Mouse (Mus musculus): ENCODE measurements around the gene Ndufa7. TPM values are rescaled to one million over a fixed set of nuclear protein-coding genes. Genes with fewer than 3 reads are reported as not detected.
"Not testable (repeated sequence)": the region's sequence is repeated elsewhere in the genome, so short reads cannot be mapped to it uniquely, and the experiment has no call there.

The Ndufa7 gene
- polyA plus RNA-seq, 1 experiment from 2014 or later: 240 TPM

GRCm38 (mm10) chr17:33884320-33884719, 59.9 kb downstream of the Ndufa7 start:
- not testable (repeated sequence) for H3K27ac ChIP-seq (replicated peaks); H3K27me3 ChIP-seq; ATAC-seq (ENCODE audit: insufficient read depth); H3K4me2 ChIP-seq; H3K9me3 ChIP-seq (replicated peaks); H3K9ac ChIP-seq; H3K4me3 ChIP-seq (replicated peaks)
- peaks cover 21% of the 10 kb centered on the region for H3K4me1 ChIP-seq (replicated peaks)
- WGBS (ENCODE audit: insufficient replicate concordance): 94% methylated on average over 10 of the region's 11 CpGs
- peaks cover 84% of the 10 kb centered on the region for H3K36me3 ChIP-seq (replicated peaks)

GRCm38 (mm10) chr17:33887802-33888201, 63.4 kb downstream of the Ndufa7 start:
- 32% methylated on average over 2 of the region's 2 CpGs for WGBS (ENCODE audit: insufficient replicate concordance)
- H3K9me3 ChIP-seq (replicated peaks); H3K27me3 ChIP-seq; H3K27ac ChIP-seq (replicated peaks); ATAC-seq (ENCODE audit: insufficient read depth): not testable (repeated sequence)
- Histone ChIP-seq H3K4me1 (replicated peaks) (peaks cover 32% of the 10 kb centered on the region), H3K4me3 (replicated peaks) (peak overlapping the region; percentile 80), H3K9ac (0 out of 2 replicates have a peak overlapping the region, but pooled peaks have one; percentile 18), H3K4me2 (peak overlapping the region; percentile 80), H3K36me3 (replicated peaks) (peaks cover 50% of the 10 kb centered on the region)

Small RNA genes lying within 50 kb of the gene (microRNA-seq; reads per million reads assigned to microRNA genes)
- gene Gm27740: not detected

Other genes starting within 250 kb of the Ndufa7 start
- 16.9 and 18.2 TPM in 2 replicates for gene Zfp414, start 195.5 kb upstream of the Ndufa7 start, polyA plus RNA-seq (2015; fragmentation: Nextera tagmentation; extraction: Ambion mirVana)
- gene Pram1, start 186.5 kb upstream of the Ndufa7 start, polyA plus RNA-seq (2015; fragmentation: Nextera tagmentation; extraction: Ambion mirVana): 4.2 and 4.8 TPM in 2 replicates
- 117 and 122 TPM in 2 replicates for gene Hnrnpm, start 137.7 kb upstream of the Ndufa7 start, polyA plus RNA-seq (2015; fragmentation: Nextera tagmentation; extraction: Ambion mirVana)
- gene March2, start 105.9 kb upstream of the Ndufa7 start, polyA plus RNA-seq (2015; fragmentation: Nextera tagmentation; extraction: Ambion mirVana): 274 and 311 TPM in 2 replicates
- 111 and 116 TPM in 2 replicates for gene Rab11b, start 64.0 kb upstream of the Ndufa7 start, polyA plus RNA-seq (2015; fragmentation: Nextera tagmentation; extraction: Ambion mirVana)
- gene Angptl4, start 42.7 kb upstream of the Ndufa7 start, polyA plus RNA-seq (2015; fragmentation: Nextera tagmentation; extraction: Ambion mirVana): 23.0 and 27.6 TPM in 2 replicates
- gene Kank3, start 14.1 kb upstream of the Ndufa7 start, polyA plus RNA-seq (2015; fragmentation: Nextera tagmentation; extraction: Ambion mirVana): 10.4 and 12.8 TPM in 2 replicates
- gene Rps28, start within 50 bp of the Ndufa7 start, polyA plus RNA-seq (2015; fragmentation: Nextera tagmentation; extraction: Ambion mirVana): 356 and 444 TPM in 2 replicates
- 14.4 and 14.7 TPM in 2 replicates for gene Cd320, start 18.5 kb downstream of the Ndufa7 start, polyA plus RNA-seq (2015; fragmentation: Nextera tagmentation; extraction: Ambion mirVana)
- gene Gm7029, start 49.3 kb downstream of the Ndufa7 start, polyA plus RNA-seq (2015; fragmentation: Nextera tagmentation; extraction: Ambion mirVana): not detected in 2 replicates
- 7.5 and 8.3 TPM in 2 replicates for gene Kifc1, start 66.1 kb downstream of the Ndufa7 start, polyA plus RNA-seq (2015; fragmentation: Nextera tagmentation; extraction: Ambion mirVana)
- gene Platr17, start 80.6 kb downstream of the Ndufa7 start, polyA plus RNA-seq (2015; fragmentation: Nextera tagmentation; extraction: Ambion mirVana): 0.35 and 0.38 TPM in 2 replicates
- 18.7 and 20.4 TPM in 2 replicates for gene Daxx, start 84.8 kb downstream of the Ndufa7 start, polyA plus RNA-seq (2015; fragmentation: Nextera tagmentation; extraction: Ambion mirVana)
- 33.3 and 35.7 TPM in 2 replicates for gene Tapbp, start 91.3 kb downstream of the Ndufa7 start, polyA plus RNA-seq (2015; fragmentation: Nextera tagmentation; extraction: Ambion mirVana)
- 8.2 and 9.8 TPM in 2 replicates for gene Zbtb22, start 91.3 kb downstream of the Ndufa7 start, polyA plus RNA-seq (2015; fragmentation: Nextera tagmentation; extraction: Ambion mirVana)
- 8.2 and 10.2 TPM in 2 replicates for gene Rgl2, start 105.0 kb downstream of the Ndufa7 start, polyA plus RNA-seq (2015; fragmentation: Nextera tagmentation; extraction: Ambion mirVana)
- gene Pfdn6, start 115.8 kb downstream of the Ndufa7 start, polyA plus RNA-seq (2015; fragmentation: Nextera tagmentation; extraction: Ambion mirVana): 89.6 and 96.8 TPM in 2 replicates
- gene Wdr46, start 116.1 kb downstream of the Ndufa7 start, polyA plus RNA-seq (2015; fragmentation: Nextera tagmentation; extraction: Ambion mirVana): 18.4 and 19.3 TPM in 2 replicates
- gene B3galt4, start 126.9 kb downstream of the Ndufa7 start, polyA plus RNA-seq (2015; fragmentation: Nextera tagmentation; extraction: Ambion mirVana): 2.4 and 2.5 TPM in 2 replicates
- 23.3 and 24.6 TPM in 2 replicates for gene Vps52, start 131.2 kb downstream of the Ndufa7 start, polyA plus RNA-seq (2015; fragmentation: Nextera tagmentation; extraction: Ambion mirVana)
- gene Rps18, start 131.4 kb downstream of the Ndufa7 start, polyA plus RNA-seq (2015; fragmentation: Nextera tagmentation; extraction: Ambion mirVana): 939 and 1,010 TPM in 2 replicates
- gene H2-K1, start 175.8 kb downstream of the Ndufa7 start, polyA plus RNA-seq (2015; fragmentation: Nextera tagmentation; extraction: Ambion mirVana): 123 and 165 TPM in 2 replicates
- gene Ring1, start 200.1 kb downstream of the Ndufa7 start, polyA plus RNA-seq (2015; fragmentation: Nextera tagmentation; extraction: Ambion mirVana): 5.5 and 7.2 TPM in 2 replicates
- 30.7 and 37.0 TPM in 2 replicates for gene H2-Ke6, start 203.5 kb downstream of the Ndufa7 start, polyA plus RNA-seq (2015; fragmentation: Nextera tagmentation; extraction: Ambion mirVana)
- 56.3 and 68.5 TPM in 2 replicates for gene Slc39a7, start 207.1 kb downstream of the Ndufa7 start, polyA plus RNA-seq (2015; fragmentation: Nextera tagmentation; extraction: Ambion mirVana)
- gene Rxrb, start 207.2 kb downstream of the Ndufa7 start, polyA plus RNA-seq (2015; fragmentation: Nextera tagmentation; extraction: Ambion mirVana): 16.7 and 19.3 TPM in 2 replicates
- 0.59 and 0.79 TPM in 2 replicates for gene Col11a2, start 214.9 kb downstream of the Ndufa7 start, polyA plus RNA-seq (2015; fragmentation: Nextera tagmentation; extraction: Ambion mirVana)